Mouse (Mus musculus): Measurements from ENCODE around the gene Rpl3. TPM values are rescaled to one million over a fixed set of nuclear protein-coding genes. Genes with fewer than 3 reads are reported as not detected.
A peak's percentile ranks its signal among the peaks of the same experiment; 100 is the strongest.

Rpl3 gene
- total RNA-seq, 2 experiments from 2014 or later: 1,027 to 1,498 TPM

GRCm38 (mm10) chr15:80072579-80073255 lies 19.0 kb downstream of the Rpl3 start:
- ATAC-seq (ENCODE audit: poor library complexity, severe bottlenecking): no peak

GRCm38 (mm10) chr15:80071951-80072437 lies 19.7 kb downstream of the Rpl3 start:
- ATAC-seq (ENCODE audit: poor library complexity, severe bottlenecking): peak; percentile 79

GRCm38 (mm10) chr15:80070095-80070644 lies 21.5 kb downstream of the Rpl3 start:
- no peak for ATAC-seq (ENCODE audit: poor library complexity, severe bottlenecking)

- ATAC-seq (ENCODE audit: poor library complexity, severe bottlenecking): no peak
Observed at GRCm38 (mm10) chr15:80069171-80069570, 22.5 kb downstream of the Rpl3 start.

GRCm38 (mm10) chr15:80066538-80066937 lies 25.1 kb downstream of the Rpl3 start:
- no peak for ATAC-seq (ENCODE audit: poor library complexity, severe bottlenecking)

- ATAC-seq (ENCODE audit: poor library complexity, severe bottlenecking): no peak
Observed at GRCm38 (mm10) chr15:80065414-80065813, 26.3 kb downstream of the Rpl3 start.

GRCm38 (mm10) chr15:80064965-80065364 lies 26.7 kb downstream of the Rpl3 start:
- ATAC-seq (ENCODE audit: poor library complexity, severe bottlenecking): no peak

GRCm38 (mm10) chr15:80062821-80063220 lies 28.8 kb downstream of the Rpl3 start:
- ATAC-seq (ENCODE audit: poor library complexity, severe bottlenecking): no peak

GRCm38 (mm10) chr15:80062339-80062738 lies 29.3 kb downstream of the Rpl3 start:
- ATAC-seq (ENCODE audit: poor library complexity, severe bottlenecking): no peak

GRCm38 (mm10) chr15:80061071-80061550 lies 30.6 kb downstream of the Rpl3 start:
- ATAC-seq (ENCODE audit: poor library complexity, severe bottlenecking): no peak

- ATAC-seq (ENCODE audit: poor library complexity, severe bottlenecking): no peak
Observed at GRCm38 (mm10) chr15:80060356-80061070, 31.2 kb downstream of the Rpl3 start.

GRCm38 (mm10) chr15:80059606-80060005 lies 32.1 kb downstream of the Rpl3 start:
- ATAC-seq (ENCODE audit: poor library complexity, severe bottlenecking): no peak

- no peak for ATAC-seq (ENCODE audit: poor library complexity, severe bottlenecking)
Observed at GRCm38 (mm10) chr15:80058151-80058550, 33.5 kb downstream of the Rpl3 start.

- no peak for ATAC-seq (ENCODE audit: poor library complexity, severe bottlenecking)
Observed at GRCm38 (mm10) chr15:80054034-80054710, 37.5 kb downstream of the Rpl3 start.

- ATAC-seq (ENCODE audit: poor library complexity, severe bottlenecking): no peak
Observed at GRCm38 (mm10) chr15:80053381-80054033, 38.2 kb downstream of the Rpl3 start.

GRCm38 (mm10) chr15:80051782-80052181 lies 39.9 kb downstream of the Rpl3 start:
- no peak for ATAC-seq (ENCODE audit: poor library complexity, severe bottlenecking)

GRCm38 (mm10) chr15:80051092-80051761 lies 40.4 kb downstream of the Rpl3 start:
- no peak for ATAC-seq (ENCODE audit: poor library complexity, severe bottlenecking)

GRCm38 (mm10) chr15:80050093-80050492 lies 41.6 kb downstream of the Rpl3 start:
- ATAC-seq (ENCODE audit: poor library complexity, severe bottlenecking): no peak

GRCm38 (mm10) chr15:80047973-80048372 lies 43.7 kb downstream of the Rpl3 start:
- ATAC-seq (ENCODE audit: poor library complexity, severe bottlenecking): no peak

- ATAC-seq (ENCODE audit: poor library complexity, severe bottlenecking): no peak
Observed at GRCm38 (mm10) chr15:80047242-80047641, 44.4 kb downstream of the Rpl3 start.
